Mouse (Mus musculus): ENCODE results near the gene Igsf9. TPM values are rescaled to one million over a fixed set of nuclear protein-coding genes. Genes with fewer than 3 reads are reported as not detected.

Igsf9 gene
- total RNA-seq, 2 experiments from 2014 or later: 0.19 TPM; not detected in 1

Other genes with a start within 250 kb of the Igsf9 start
- under 1 TPM; 0.40 to 0.43 TPM for gene Atp1a4, start 223.4 kb upstream of the Igsf9 start, total RNA-seq (2021)
- gene Igsf8, start 220.1 kb upstream of the Igsf9 start, total RNA-seq (2021): 10 to 100 TPM in 1 of 2 experiments, 1 to 10 TPM in 1; 7.6 to 10.6 TPM
- gene Atp1a2, start 183.7 kb upstream of the Igsf9 start, total RNA-seq (2021): 1,000 to 10,000 TPM in 1 of 2 experiments, 100 to 1,000 TPM in 1; 896 to 1,049 TPM
- gene Kcnj9, start 152.5 kb upstream of the Igsf9 start, total RNA-seq (2021): not detected
- under 1 TPM; 0.05 to 0.17 TPM for gene Kcnj10, start 140.6 kb upstream of the Igsf9 start, total RNA-seq (2021)
- 1 to 10 TPM; 3.0 to 3.3 TPM for gene Pigm, start 105.2 kb upstream of the Igsf9 start, total RNA-seq (2021)
- gene Slamf9, start 6.4 kb upstream of the Igsf9 start, total RNA-seq (2021): under 1 TPM; 0.28 to 0.30 TPM
- 10 to 100 TPM; 14.0 to 28.7 TPM for gene Tagln2, start 18.3 kb downstream of the Igsf9 start, total RNA-seq (2021)
- gene Cfap45, start 39.0 kb downstream of the Igsf9 start, total RNA-seq (2021): under 1 TPM in 1 of 2 experiments, not detected in 1; 0.47 TPM
- not detected for gene Vsig8, start 74.2 kb downstream of the Igsf9 start, total RNA-seq (2021)
- under 1 TPM; 0.18 to 0.24 TPM for gene Slamf8, start 108.8 kb downstream of the Igsf9 start, total RNA-seq (2021)
- gene Fcrl6, start 120.8 kb downstream of the Igsf9 start, total RNA-seq (2021): not detected
- gene Dusp23, start 151.2 kb downstream of the Igsf9 start, total RNA-seq (2021): 10 to 100 TPM; 29.9 to 35.1 TPM
- not detected for gene Crp, start 216.3 kb downstream of the Igsf9 start, total RNA-seq (2021)